8 mouse cellular contexts compared by ENCODE assay signal in the genomic region with DNA sequence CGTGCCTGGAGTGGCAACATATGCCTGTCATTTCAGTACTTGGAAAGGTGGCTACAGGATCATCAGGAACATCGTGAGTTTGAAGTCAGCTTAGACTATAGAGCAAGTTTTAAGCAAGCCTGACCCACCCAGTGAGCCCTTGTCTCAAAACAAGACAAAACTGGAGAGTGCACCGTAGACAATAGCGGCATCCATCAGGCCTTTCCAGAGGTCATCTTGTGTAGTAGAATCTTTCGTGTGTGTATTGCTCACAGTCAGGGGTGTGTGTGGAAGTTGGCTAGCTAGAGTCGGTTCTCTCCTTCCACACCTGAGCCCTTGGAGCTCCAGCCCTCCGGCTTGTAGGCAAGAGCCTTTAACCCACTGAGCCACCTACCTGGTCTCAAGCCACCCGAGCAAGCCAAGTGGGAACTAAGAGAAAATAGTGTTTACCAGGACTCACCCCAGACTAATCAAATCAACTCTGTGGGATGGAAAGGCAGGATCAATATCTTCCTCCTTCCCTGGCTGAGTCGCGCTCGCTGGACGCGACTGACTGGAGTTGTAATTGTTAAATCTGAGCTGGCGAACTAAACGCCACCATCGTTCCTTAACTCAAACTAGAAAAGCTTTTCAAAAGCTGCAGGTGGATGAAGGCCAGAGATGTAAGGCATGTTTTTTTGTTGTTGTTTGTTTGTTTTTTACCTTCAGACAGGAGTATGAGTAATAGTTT. TPM values are rescaled to one million over a fixed set of nuclear protein-coding genes. Genes with fewer than 3 reads are reported as not detected.
DNase-seq lines count a peak whose midpoint lies in the region; ATAC-seq and TF ChIP-seq lines count a peak whose summit lies in the region.

No protein-coding gene starts in this region.

- H3K9me3 ChIP-seq in lung, embryonic 14.5 days (ENCODE audit: low read depth, low read length) = no peaks in the 10 kb centered on the region
- no peaks in the 10 kb centered on the region for H3K9me3 ChIP-seq in forebrain, embryonic 10.5 days
- no peaks in the 10 kb centered on the region for H3K9me3 ChIP-seq in limb, embryonic 10.5 days (replicated peaks)
- no peaks in the 10 kb centered on the region for H3K9me3 ChIP-seq in neural tube, embryonic 11.5 days (ENCODE audit: control insufficient read depth, low read length)

- peak overlapping the region; percentile 63 for H3K4me2 ChIP-seq in lung, embryonic 14.5 days
- peak overlapping the region; percentile 53 for H3K4me2 ChIP-seq in neural tube, embryonic 11.5 days (ENCODE audit: low read depth)

- H3K4me1 ChIP-seq in lung, embryonic 14.5 days (ENCODE audit: insufficient read depth) = peaks cover 6% of the 10 kb centered on the region
- H3K4me1 ChIP-seq in forebrain, embryonic 10.5 days = peaks cover 22% of the 10 kb centered on the region
- H3K4me1 ChIP-seq in limb, embryonic 10.5 days = peaks cover 19% of the 10 kb centered on the region
- H3K4me1 ChIP-seq in neural tube, embryonic 11.5 days (ENCODE audit: control insufficient read depth, insufficient read depth, low read length) = 0 out of 2 replicates have a peak, but pooled peaks cover 2% of the 10 kb centered on the region

- TF ChIP-seq CTCF in lung, embryonic 14.5 days (IDR thresholded peaks at IDR 0.05; ENCODE audit: low read depth) = no peak

- H3K4me3 ChIP-seq in lung, embryonic 14.5 days (ENCODE audit: low read depth, low read length) = peak overlapping the region; percentile 39
- peak overlapping the region; percentile 54 for H3K4me3 ChIP-seq in forebrain, embryonic 10.5 days
- H3K4me3 ChIP-seq in limb, embryonic 10.5 days = peak overlapping the region; percentile 52
- H3K4me3 ChIP-seq in neural tube, embryonic 11.5 days (ENCODE audit: low read depth, low read length) = peak overlapping the region; percentile 35

- ATAC-seq in lung, embryonic 14.5 days (ENCODE audit: insufficient read depth) = peak; percentile 14; the same call in 1 of the 2 replicates
- peak; percentile 48; the same call in 1 of the 2 replicates for ATAC-seq in neural tube, embryonic 11.5 days (ENCODE audit: insufficient read depth, low FRiP score, low TSS enrichment)

- DNase-seq in lung, embryonic 14.5 days = peak; percentile 27
- no peak for DNase-seq in lung, postnatal 14 days
- DNase-seq in forebrain, embryonic 10.5 days (ENCODE audit: extremely low spot score, low spot score) = peak; percentile 41
- peak; percentile 49 for DNase-seq in limb, embryonic 10.5 days (ENCODE audit: low spot score)
- DNase-seq in neural tube, embryonic 11.5 days (ENCODE audit: low spot score) = peak; percentile 20
- DNase-seq in natural killer cell, adult 2 months (ENCODE audit: low spot score in 2 of 2) = no peak
- no peak for DNase-seq in left cerebral cortex, adult 11 months (ENCODE audit: low spot score)
- no peak for DNase-seq in left cerebral cortex, adult 9 months (ENCODE audit: low spot score in 2 of 2)

- H3K27ac ChIP-seq in lung, embryonic 14.5 days (ENCODE audit: low read depth) = peak overlapping the region; percentile 76
- H3K27ac ChIP-seq in forebrain, embryonic 10.5 days = peak overlapping the region; percentile 86
- H3K27ac ChIP-seq in limb, embryonic 10.5 days = peak overlapping the region; percentile 82
- H3K27ac ChIP-seq in neural tube, embryonic 11.5 days (ENCODE audit: low read depth, low read length) = no peak overlapping the region

- H3K36me3 ChIP-seq in lung, embryonic 14.5 days (ENCODE audit: insufficient read depth) = no peaks in the 10 kb centered on the region
- H3K36me3 ChIP-seq in forebrain, embryonic 10.5 days (replicated peaks) = no peaks in the 10 kb centered on the region
- H3K36me3 ChIP-seq in limb, embryonic 10.5 days = no peaks in the 10 kb centered on the region
- H3K36me3 ChIP-seq in neural tube, embryonic 11.5 days (ENCODE audit: control insufficient read depth, insufficient read depth, low read length) = no peaks in the 10 kb centered on the region

- no peaks in the 10 kb centered on the region for H3K27me3 ChIP-seq in lung, embryonic 14.5 days (ENCODE audit: insufficient read depth, low read length)
- H3K27me3 ChIP-seq in forebrain, embryonic 10.5 days (ENCODE audit: poor library complexity, severe bottlenecking) = peaks cover 66% of the 10 kb centered on the region
- no peaks in the 10 kb centered on the region for H3K27me3 ChIP-seq in limb, embryonic 10.5 days (ENCODE audit: low read depth, poor library complexity, severe bottlenecking)
- H3K27me3 ChIP-seq in neural tube, embryonic 11.5 days (ENCODE audit: control insufficient read depth, insufficient read depth, low read length) = no peaks in the 10 kb centered on the region

- 18% methylated on average over 16 of the region's 16 CpGs for WGBS in lung, embryonic 14.5 days
- 13% methylated on average over 16 of the region's 16 CpGs for WGBS in forebrain, embryonic 10.5 days
- 22% methylated on average over 16 of the region's 16 CpGs for WGBS in limb, embryonic 10.5 days
- WGBS in neural tube, embryonic 11.5 days = 18% methylated on average over 16 of the region's 16 CpGs

- peak overlapping the region; percentile 50 for H3K9ac ChIP-seq in lung, embryonic 14.5 days
- peak overlapping the region; percentile 51 for H3K9ac ChIP-seq in neural tube, embryonic 11.5 days (ENCODE audit: low read length)

RNA-seq across cellular contexts. Expression of a gene that starts 36.7 kb away (rescaled TPM):
- polyA plus RNA-seq in lung, embryonic 14.5 days (2014; fragmentation: Nextera tagmentation; extraction: Ambion mirVana) = 20.2 and 22.6 TPM in 2 replicates
- 60.7 and 67.8 TPM in 2 replicates for polyA plus RNA-seq in forebrain, embryonic 10.5 days (2016; fragmentation: Nextera tagmentation; extraction: Ambion mirVana)
- polyA plus RNA-seq in limb, embryonic 10.5 days (2016; fragmentation: Nextera tagmentation; extraction: Ambion mirVana) = 19.6 and 29.4 TPM in 2 replicates
- 46.4 and 46.6 TPM in 2 replicates for polyA plus RNA-seq in neural tube, embryonic 11.5 days (2014; fragmentation: Nextera tagmentation; extraction: Ambion mirVana)

Comparison
In these comparisons a context has a peak if more than half of its experiments do, and no peak if none do; other contexts are left out.
1. DNase-seq: peak in lung, embryonic 14.5 days (single experiment), forebrain, embryonic 10.5 days (single experiment), limb, embryonic 10.5 days (single experiment) and neural tube, embryonic 11.5 days (single experiment); none in lung, postnatal 14 days (single experiment), natural killer cell, adult 2 months (0 of 2), left cerebral cortex, adult 11 months (single experiment) and left cerebral cortex, adult 9 months (0 of 2).
2. Peak in every context shown above with its lines, with median percentiles within 50 percentile points of each other: H3K4me3 ChIP-seq.